Mouse (Mus musculus) brain, embryonic 18.5 days (tissue): Measurements from ENCODE around the gene Rbm6.

Source experiments
- DNase-seq: peaks from one replicate; pipeline ENCODE4 v3.0.0-alpha.2; 2012; ENCODE audit warnings: low read depth, low spot score

Rbm6 gene

DNA sequence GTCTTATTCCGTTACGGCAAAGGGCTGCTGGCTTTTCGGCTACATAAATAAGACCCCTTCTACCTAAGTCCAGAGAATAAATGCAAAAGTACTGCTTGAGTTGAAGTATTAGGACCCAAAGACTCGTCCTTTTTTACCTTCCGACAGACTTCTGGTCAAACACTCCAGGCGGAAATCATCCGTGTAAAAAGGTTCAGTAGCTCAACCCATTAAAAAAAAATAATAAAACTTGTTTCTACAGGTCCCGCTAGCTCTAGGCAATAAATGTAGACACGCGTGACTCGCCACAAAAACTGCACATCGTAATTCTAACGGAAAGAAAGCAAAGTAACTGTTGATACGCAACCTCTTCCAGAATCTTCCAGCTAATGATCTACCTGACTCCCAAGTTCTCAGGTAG, at the start of gene Rbm6:
Gene Rbm6 (minus strand): TSS at position 101 of the 400 bp plus-strand sequence.
- no peak for DNase-seq

DNA sequence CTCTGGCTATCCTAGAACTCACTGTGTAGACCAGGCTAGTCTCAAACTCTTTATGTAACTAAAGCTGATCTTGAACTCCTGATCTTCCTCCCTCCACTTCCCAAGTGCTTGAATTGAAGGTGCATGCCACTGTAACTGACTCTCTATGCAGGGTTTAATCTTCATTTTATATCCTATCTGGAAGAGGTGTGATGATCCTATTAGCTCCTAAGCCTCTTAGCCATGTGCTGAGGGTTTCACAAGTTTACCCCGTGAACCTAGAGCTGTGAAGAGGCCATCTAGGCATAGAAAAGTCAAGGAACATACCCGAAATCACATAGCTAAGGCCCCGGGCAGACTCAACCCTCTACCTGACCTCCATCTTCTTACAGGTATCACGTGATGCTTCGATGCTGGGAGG, 46.4 kb upstream of the Rbm6 start:
- no peak for DNase-seq

DNA sequence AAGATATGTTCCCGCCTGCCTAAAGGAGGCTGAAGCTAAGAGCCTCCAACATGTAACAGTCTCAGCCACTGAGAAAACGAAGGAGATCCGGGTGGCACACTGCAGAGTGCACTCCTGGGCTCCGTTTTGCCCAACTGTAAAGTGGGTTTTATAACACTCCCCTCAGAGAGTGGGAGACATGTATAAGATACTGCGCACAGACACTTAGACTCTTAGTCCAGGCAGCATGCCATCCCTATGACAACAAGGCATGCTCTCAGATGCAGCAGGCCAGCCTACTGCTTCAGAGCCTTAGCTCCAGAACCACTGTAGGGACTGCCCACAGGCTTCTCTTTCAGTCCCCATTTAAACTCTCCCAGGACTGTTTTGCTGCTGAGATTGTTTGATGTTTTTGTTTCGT, 45.8 kb upstream of the Rbm6 start:
- DNase-seq: no peak

DNA sequence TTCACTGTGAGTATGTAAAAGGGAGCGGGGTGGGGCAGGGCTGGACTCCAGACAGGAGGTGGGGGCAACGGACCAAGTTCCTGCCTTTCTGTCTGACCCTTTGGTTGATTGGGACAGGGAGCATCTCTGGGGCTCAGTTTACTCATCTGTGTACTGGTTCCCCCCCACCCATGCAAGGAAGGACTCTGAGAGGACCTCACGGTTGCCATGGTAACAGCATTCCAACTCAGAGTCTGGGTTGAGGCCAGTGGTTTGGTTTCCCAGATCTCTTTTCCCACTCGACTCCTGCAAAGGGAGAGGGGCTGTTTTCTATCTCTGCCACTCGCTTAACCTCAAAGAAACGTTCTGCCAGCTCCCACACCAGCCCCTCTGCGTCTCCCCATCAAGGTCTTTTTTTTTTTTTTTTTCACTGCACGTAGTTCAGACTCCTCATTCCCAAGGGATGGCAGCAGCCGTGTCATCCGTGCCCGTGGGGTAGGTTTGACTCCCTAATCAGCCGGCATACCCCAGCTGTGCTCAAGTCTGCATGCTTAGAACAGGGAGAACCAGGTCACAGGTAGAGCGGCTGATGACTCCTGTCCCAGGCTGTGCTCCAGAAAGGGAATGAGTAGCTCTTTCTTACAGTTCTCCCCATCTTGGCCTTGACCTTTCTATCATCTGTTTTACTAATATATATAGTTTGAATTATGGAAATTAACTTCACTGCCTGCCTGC, 45.0 kb upstream of the Rbm6 start:
- DNase-seq: no peak

DNA sequence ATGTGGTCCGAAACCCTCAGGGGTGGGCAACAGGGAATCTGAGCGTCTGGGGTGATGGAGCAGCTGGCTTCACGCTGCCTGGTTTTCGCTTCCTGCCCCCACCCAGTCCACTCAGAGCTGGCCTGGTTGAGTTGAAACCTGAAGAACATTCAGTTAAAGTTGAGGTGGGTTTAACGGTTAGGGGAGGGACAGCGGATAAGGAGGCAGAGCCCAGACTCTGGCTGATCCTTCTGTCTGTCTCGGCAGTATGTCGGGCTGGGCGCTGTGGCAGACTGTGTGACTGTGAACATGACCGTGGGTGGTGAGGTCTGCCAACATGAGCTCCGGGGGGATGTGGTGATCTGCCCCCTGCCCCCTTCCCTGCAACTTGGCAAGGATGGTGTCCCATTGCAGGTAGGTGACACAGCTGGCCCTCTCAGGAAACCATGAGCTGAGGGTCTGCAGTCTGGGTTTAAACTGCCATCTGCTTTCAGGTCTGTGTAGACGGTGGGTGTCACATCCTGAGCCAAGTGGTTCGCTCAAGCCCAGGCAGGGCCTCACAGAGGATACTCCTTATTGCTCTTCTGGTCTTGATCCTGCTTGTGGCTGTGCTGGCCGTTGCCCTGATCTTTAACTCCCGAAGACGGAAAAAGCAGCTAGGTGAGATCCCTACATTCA, 41.9 kb upstream of the Rbm6 start:
- DNase-seq: no peak

DNA sequence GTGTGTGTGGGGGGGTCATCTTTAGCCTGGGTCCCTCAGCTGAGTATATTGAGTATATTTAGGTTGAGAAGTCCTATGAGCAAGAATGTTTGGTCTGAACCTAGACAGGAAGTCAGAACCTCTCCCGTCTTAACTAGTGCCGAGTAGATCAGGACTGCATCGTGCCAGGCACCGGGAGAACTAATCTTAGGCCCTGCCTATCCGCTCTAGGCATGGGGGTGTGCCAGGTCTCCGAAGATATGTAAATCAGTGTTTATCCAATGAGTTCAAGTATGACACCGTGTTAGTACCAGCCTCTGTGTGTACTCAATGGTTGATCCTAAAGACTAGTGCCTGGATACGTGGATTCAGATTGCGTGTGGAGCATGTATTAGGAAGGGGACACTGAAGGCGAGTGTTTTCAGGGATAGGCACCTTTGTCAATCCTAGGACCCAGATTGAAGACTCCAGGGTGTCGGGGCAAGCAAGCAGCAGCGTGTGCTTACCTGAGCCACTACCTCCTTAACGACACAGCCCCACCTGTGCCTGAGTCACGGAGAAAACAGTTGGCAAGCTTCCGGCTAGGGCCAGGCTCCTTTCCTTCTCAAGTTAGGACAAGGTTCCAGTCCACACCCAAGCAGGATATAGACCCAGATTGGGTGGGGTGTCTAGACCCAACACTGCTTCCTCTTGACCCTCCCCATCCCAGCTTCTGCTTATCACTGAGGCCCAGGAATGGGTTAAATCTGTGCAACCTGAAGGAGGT, 37.2 kb upstream of the Rbm6 start:
- DNase-seq: no peak

DNA sequence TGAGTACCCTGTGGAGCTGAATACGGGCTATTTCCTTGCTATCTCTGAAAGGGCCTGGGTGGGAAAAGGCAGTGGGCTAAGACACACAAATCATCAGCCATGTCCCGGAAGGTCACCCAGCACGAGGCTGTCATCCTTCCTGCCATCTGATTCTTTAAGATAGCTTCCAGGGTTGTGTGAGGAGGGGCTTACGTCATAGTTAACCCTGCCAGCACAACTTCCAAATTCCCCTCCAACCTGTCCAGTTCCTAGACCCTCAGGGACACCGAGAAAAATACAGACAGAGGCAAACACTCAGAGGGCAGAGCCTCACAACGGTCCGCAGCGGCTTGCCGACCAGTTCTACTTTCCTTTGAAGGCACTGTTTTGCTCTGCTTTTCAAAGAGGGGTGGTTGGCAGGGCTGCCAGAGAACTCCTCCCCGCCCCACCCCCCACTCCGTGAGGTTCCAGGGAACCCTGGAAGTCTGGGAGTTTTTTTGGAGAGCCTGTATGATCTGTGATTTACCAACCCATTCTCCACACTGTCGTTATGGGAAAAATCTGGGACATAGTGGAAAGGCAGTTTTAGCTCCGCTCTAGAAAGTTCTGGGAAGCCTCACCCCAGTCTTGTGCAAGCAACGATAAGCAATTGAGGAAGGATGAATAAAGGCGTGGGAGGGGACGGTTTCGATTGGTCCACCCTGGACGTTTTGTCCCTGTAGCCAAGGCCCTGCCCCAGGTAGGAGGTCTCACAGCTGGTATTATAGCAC, 35.5 kb upstream of the Rbm6 start:
- no peak for DNase-seq

DNA sequence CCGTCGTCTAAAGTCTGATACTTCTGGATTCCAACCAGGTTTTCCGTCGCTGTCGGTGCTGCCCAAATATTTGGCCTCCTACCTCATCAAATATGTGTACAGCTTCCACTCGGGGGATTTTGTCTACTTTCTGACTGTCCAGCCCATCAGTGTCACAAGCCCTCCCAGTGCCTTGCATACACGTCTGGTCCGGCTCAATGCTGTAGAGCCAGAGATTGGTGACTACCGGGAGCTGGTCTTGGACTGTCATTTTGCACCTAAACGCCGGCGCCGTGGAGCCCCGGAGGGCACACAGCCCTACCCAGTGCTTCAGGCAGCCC, 34.7 kb upstream of the Rbm6 start:
- DNase-seq: no peak

DNA sequence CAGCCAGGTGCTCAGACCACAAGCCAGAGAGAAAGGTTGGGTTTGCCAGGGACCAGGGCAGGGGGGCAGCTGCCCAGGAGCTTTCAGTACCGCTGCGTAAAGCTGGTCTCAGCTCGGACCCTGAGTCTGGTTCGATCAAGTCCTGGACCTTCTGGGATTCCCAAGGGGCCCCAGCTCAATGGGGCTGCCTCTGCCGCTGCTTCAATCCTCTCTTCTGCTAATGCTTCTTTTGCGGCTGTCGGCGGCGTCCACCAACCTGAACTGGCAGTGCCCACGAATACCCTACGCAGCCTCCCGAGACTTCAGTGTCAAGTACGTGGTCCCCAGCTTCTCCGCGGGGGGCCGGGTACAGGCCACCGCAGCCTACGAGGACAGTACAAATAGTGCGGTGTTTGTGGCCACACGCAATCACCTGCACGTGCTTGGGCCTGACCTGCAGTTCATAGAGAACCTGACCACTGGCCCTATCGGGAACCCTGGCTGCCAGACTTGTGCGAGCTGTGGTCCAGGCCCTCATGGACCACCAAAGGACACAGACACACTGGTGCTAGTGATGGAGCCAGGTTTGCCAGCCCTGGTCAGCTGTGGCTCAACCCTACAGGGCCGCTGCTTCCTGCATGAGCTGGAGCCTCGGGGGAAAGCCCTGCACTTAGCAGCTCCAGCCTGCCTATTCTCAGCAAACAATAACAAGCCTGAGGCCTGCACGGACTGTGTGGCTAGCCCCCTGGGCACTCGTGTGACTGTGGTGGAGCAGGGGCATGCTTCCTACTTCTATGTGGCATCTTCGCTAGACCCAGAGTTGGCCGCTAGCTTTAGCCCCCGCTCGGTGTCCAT, 34.1 kb upstream of the Rbm6 start:
- DNase-seq: no peak

DNA sequence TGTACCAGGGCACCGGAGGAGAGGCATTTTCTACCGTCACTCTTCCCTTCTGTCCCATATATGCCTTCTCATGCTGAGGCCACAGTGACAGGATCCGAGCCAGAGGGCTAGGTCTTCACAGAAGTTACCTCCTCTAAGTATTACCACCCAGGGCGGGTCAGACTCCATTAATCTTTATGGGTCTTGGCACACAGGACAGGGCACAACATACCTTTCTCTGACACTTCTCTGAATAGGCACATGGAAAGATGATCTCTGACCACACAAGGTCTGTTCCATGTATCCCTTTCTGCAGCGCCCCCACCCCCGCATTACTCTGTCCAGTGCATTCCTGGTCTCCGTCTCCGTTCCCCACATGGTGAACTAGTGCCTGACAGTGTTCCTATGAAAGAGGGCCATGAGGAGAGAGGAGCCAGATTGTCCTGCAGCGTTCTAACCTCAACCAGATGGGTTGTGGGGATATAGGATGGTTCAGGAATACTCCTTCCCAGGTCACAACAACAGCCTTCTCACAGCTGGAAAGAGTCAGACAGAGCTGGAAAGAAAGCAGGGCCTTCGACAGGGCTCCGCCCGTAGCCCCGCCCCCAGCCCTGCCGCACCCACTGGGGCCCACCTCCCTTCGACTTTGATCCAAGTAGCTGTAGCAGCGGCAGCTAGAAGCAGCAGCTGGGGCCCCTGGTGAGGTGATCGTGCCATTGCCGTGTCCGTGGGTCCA, 33.4 kb upstream of the Rbm6 start, which contains the start of gene Mst1r:
Gene Mst1r (plus strand): TSS at position 622 of the 715 bp plus-strand sequence.
- DNase-seq: no peak

DNA sequence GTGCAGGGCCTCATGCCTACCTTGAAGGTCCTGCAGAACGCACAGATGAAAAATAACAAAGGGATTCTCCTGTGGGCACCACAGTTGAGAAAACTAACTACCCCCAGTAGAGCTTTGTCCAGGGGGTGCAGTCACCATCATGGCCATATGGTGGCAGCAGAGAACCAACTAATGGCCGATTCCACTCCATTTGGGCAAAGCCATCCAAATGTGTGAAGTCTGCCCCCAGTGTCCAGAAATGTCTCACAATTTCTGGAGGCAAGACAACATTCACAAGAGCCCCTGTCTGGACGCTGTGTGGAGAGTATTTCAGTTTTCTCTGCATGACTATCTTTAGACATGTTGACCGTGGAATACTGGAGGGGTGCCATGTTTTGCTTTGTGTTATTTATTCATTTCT, 31.7 kb upstream of the Rbm6 start:
- no peak for DNase-seq

DNA sequence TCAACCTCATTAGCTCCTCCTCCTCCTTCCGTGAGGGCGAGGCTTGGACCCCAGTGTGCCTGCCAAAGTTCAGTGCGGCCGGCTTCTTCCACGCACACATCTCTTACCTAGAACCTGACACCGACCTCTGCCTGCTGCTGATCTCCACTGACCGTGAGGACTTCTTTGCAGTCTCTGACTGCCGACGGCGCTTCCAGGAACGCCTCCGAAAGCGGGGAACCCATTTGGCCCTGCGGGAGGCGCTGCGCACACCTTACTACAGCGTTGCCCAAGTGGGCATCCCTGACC, 28.5 kb upstream of the Rbm6 start:
- DNase-seq: no peak

DNA sequence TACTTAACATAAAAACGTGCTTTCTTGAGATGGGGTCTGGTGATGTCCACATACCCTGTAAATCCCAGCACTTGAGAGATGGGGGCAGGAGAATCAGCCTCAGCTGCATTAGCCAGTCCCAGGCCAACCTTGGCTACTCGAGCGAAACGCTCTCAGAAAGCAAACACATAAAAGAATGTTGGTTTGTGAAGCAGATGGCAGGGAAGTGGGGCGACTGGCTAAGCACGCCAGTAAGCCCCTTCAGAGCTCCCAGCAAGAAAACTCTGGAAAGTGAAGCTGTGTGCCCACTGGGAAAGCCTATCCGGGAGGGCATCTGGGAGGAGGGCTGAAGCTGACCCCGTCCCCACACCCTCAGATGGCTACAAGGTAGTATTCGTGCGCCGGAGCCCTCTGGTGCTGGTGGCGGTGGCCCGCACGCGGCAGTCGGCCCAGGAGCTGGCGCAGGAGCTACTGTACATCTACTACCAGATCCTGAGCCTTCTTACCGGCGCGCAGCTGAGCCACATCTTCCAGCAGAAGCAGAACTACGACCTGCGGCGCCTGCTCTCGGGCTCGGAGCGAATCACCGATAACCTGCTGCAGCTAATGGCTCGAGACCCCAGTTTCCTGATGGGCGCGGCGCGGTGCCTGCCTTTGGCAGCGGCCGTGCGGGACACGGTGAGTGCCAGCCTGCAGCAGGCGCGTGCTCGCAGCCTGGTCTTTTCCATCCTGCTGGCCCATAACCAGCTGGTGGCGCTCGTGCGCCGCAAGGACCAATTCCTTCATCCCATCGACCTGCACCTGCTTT, 28.0 kb upstream of the Rbm6 start:
- DNase-seq: no peak

DNA sequence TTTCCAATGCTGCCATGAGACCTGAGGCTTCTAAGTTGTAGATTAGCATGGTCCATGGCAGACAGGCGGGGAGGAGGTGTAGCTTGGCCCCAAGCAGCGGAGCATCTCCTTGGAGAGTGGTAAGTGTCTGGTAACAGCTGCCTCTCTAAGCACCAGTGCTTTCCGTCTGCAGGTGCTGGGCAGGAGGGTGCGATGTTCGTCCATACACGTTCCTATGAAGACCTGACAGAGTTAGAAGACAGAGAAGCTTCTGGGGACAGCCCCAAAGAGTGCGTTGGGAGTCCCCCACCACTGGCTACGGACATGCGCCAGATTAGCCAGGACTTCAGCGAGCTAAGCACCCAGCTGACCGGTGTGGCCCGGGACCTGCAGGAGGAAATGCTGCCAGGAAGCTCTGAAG, 26.8 kb upstream of the Rbm6 start:
- DNase-seq: no peak

DNA sequence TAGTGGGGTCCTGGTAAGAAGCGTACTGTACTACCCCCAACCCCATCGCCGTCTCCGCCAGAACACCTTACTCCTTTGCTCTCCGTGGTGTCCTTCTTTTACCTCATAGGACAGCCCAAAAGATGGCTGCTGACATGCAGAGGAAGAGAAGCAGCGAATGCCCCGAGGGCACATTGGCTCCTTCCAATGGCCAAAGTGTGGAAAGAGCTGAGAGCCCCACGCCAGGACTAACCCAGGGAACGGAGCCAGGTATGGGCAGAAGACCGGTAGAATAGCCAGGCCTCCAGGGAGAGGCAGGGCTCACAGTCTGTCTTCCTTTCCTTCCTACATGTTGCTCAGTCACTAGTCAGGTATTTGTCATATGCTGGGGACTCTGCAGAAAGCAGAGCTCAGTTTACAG, 25.5 kb upstream of the Rbm6 start:
- no peak for DNase-seq

DNA sequence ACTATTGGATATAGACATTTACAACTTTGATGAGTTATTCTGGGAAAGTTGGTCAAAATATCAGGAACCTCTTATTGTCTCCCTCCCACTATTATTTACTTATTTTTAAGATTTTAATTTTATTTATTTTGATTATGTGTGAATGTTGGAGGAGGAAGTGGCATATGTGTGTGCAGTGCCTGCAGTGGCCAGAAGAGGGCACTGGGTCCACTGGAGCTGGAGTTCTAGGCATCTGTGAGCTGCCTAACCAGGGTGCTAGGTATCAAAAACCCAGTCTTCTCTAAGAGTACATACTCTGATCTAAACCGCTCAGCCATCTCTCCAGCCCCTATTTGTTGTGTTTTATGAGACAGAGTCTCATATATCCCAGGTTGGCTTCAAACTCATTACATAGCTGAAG, 18.0 kb upstream of the Rbm6 start:
- DNase-seq: no peak

DNA sequence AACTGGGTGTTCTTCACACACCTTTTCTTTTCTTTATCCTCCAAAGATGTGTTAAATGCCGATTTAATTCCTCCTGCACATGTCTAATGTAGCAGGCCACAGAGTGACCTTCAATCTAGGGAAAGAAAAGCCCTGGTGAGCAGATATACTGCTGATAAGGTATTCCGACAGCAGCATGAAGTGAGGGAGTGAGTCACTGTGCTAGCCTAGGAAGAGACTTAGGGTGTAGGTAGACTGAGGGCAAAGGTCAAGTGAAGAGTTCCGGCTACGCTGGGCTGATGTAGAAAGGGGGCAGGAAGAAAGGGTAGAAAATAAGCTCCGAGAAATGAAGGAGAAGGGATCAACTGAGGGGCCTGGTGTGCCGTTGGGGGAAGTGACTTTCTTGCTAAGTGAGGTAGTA, 17.2 kb upstream of the Rbm6 start:
- no peak for DNase-seq

DNA sequence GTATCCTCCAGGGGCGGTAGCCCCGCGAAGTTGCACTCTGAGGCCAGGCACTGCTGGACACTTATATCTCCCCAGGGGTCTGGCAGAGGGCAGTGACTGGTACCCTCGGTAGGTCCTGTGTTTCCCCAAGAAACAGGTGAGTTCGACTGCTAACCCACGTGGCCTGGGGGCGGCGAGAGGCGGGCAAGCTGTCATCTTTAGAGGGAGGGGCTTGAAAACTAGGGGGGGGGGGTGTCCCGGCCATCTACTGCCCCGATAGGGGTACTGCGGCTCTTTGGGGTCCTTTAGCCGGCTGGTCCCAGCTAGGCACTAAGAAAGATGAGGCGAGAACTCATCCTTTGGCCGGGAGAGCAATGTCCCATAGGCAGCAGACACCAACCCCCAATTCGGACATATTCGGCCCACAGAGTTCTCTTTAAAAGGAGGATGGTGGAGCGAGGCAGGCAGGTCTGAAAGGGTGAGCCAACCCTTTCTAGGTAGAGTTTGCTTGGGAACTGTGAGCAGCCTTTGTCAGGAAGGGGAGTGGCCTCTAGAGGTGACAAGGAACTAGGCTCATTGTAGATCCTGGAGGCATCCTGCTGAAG, 15.3 kb upstream of the Rbm6 start:
- no peak for DNase-seq

DNA sequence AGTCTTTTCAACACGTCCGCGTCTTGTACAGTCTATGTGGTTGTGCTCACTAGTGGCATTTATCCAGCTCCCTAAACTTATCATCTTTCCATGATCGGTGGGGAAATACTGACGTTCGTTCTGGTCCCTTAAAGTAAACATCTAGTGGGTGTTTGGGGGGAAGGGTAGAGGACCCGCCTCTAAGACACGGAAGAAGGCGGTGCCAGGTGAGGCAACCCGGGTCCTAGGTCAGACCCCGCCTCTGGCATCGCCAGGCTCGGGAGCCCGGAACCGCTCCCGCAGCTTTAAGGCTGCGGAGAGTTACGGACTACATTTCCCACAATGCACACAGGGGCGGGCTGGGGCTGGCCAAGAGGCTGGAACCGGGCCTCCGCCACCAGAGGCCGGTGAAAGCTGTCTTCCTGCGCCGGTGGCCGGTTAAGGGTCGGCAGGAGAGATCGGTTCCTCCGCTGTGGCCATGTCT, 14.8 kb upstream of the Rbm6 start, which contains the start of gene Mon1a:
Gene Mon1a (plus strand): TSS at position 348 of the 463 bp plus-strand sequence.
- DNase-seq: no peak

DNA sequence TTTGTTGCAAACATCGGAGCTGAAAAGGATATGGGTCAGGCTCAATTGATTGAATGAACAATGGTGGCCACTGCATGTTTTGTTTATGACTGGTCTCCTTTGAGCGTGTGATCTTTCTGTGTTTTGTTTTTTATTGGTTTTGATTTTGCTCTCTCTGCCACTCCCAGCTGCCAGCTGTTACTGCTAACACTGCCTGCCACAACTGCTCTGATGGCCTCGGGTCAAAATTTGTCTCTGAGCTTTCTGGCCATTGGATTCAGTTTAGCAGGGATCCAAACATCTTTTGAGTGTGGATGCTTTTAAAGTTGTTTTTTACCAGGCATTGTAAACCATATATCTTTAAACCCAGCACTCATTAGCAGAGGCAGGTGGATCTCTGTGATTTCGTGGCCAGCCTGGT, 7.4 kb upstream of the Rbm6 start:
- DNase-seq: no peak
